Mouse (Mus musculus): ENCODE results near the gene Plcl1.

DNA sequence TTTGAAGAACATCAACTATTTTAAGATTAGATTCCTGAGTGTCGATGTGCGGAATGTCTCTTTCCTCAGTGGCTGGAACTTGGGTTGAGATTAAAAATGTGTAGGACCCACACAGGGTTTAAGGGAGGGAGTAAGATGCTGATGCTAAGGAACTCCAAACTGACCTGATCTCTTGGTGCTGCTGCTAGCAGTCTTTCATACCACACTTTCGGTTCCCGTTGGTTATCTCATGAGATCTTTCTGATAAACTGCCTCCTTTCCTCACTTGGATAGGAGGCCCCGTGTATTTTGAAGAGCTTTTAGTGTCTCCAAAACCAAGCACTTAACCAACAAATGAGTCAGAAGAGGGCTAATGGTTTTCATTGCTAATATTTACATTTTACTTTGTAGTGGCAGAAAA lies 30.9 kb downstream of the Plcl1 start:
- TF ChIP-seq CTCF (IDR thresholded peaks at IDR 0.05; ENCODE audit: borderline replicate concordance, extremely low read depth, insufficient read depth, insufficient read length): no peak
- TF ChIP-seq POLR2A (IDR thresholded peaks at IDR 0.05; ENCODE audit: borderline replicate concordance, extremely low read depth, insufficient read depth, insufficient read length, poor library complexity, severe bottlenecking): no peak

Data from brain, embryonic 14.5 days (tissue).